Mouse (Mus musculus) natural killer cell, adult 2 months (primary cell): ENCODE data around the gene Pkp1.

Experiments
- DNase-seq, 2 experiments: peaks; one replicate each; pipeline ENCODE4 v3.0.0; 2022; ENCODE audit warnings: low spot score in 2 of 2

Pkp1 gene

DNA sequence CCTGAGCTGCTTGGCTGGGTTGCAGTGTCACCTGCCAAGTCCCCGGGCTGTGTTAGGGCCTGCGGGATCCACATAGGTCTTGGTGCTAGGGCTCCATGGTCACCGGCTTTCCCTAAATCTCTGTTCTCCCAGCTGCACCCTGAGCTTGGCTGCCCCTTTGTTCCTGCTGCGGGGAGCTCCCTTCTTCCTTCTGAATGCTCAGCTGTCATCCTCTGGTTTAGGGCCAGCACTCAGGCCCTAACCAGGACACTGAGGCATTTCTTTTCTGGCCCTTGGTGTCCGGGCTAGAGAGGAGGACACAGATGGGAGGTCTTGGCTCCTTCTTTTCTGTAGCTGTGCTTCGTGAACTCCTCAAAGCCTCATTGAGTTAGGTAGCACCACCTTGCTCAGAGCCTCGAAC is 97.2 kb downstream of the Pkp1 start:
- no peak for DNase-seq
